Comparison of ENCODE assay signal across 12 mouse cellular contexts in genomic region chr2:72546963-72547362, GRCm38 (mm10).
"Had no signal": no experiment of that assay in that cellular context is flagged by ENCODE, and none has a peak within 500 bp of the region (broad histone marks: within the 10 kb centered on the region; RNA-seq: fewer than 3 reads in every experiment).

No protein-coding gene starts in this region.

- H3K4me1 ChIP-seq: liver, embryonic 15.5 days; midbrain, embryonic 15.5 days; neural tube, embryonic 12.5 days had no signal

- H3K4me3 ChIP-seq: left cerebral cortex, adult 2 months; limb, embryonic 10.5 days; liver, embryonic 15.5 days; megakaryocyte, embryonic 14.5 days; midbrain, embryonic 15.5 days; neural tube, embryonic 12.5 days had no signal

- ATAC-seq: midbrain, embryonic 15.5 days had no signal

- H3K36me3 ChIP-seq: limb, embryonic 10.5 days; liver, embryonic 15.5 days; midbrain, embryonic 15.5 days; neural tube, embryonic 12.5 days had no signal

- H3K9me3 ChIP-seq: limb, embryonic 10.5 days; liver, embryonic 15.5 days; megakaryocyte, embryonic 14.5 days; midbrain, embryonic 15.5 days; neural tube, embryonic 12.5 days had no signal

- DNase-seq: lung, adult 2 months; thymus, postnatal 4 days had no signal

- H3K4me2 ChIP-seq: liver, embryonic 11.5 days; liver, embryonic 15.5 days; midbrain, embryonic 11.5 days; midbrain, embryonic 15.5 days; neural tube, embryonic 12.5 days had no signal

- H3K9ac ChIP-seq: liver, embryonic 15.5 days; midbrain, embryonic 15.5 days; neural tube, embryonic 12.5 days had no signal

- H3K27me3 ChIP-seq: liver, embryonic 15.5 days; neural tube, embryonic 12.5 days had no signal

- H3K27ac ChIP-seq: left cerebral cortex, adult 2 months; limb, embryonic 10.5 days; liver, embryonic 15.5 days; macrophage; midbrain, embryonic 15.5 days; neural tube, embryonic 12.5 days; stomach, postnatal 0 days had no signal
